Mouse (Mus musculus): ENCODE data around the gene Adgrg1.

Gene Adgrg1

GRCm38 (mm10) chr8:94978131-94978530 lies 3.6 kb downstream of the Adgrg1 start:
- DNase-seq: no peak

DNA sequence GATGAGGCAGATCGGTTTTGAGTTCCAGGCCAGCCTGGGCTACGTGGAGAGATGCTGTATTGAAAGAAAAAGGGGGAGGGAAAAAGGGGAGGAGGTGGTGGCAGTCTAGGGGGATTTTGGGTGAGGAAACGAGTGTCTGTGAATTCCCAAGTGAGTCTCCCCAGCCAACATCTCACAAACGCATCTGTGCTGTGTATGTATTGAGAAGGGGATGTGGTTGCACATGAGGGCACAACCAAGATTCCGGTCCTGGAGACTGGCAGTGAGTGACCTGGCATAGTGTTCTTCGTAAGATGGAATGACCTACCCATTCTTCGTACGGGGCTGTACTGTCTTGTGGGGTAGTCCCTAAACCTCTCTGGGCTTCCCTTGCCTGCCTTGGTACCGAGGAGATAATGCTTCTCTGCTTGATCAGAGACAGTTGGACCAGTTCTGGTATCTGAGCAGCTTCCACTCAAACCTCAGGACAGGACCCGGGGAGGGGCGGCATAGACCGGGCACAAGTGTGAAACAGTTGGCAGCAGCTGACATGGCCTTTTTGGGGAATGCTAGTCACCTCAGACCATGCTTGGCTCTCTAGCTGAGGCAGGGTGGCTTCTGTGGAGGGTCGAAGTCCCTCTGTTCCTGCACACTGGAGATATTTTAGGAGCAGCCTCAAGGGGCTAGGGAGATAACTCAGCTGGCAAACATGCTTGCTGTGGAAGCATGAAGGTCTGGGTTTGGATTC lies 4.2 kb downstream of the Adgrg1 start:
- DNase-seq: no peak

GRCm38 (mm10) chr8:94980176-94980575 lies 5.6 kb downstream of the Adgrg1 start:
- DNase-seq: no peak

GRCm38 (mm10) chr8:94980976-94981375 lies 6.4 kb downstream of the Adgrg1 start:
- no peak for DNase-seq

GRCm38 (mm10) chr8:94981848-94982247 lies 7.3 kb downstream of the Adgrg1 start:
- no peak for DNase-seq

GRCm38 (mm10) chr8:94983146-94983545 lies 8.6 kb downstream of the Adgrg1 start:
- no peak for DNase-seq

GRCm38 (mm10) chr8:94983881-94984516 lies 9.4 kb downstream of the Adgrg1 start:
- DNase-seq: peak; percentile 56

GRCm38 (mm10) chr8:94985023-94985422 lies 10.5 kb downstream of the Adgrg1 start:
- no peak for DNase-seq

- DNase-seq: peak; percentile 57
Measured at GRCm38 (mm10) chr8:94986676-94987075, 12.1 kb downstream of the Adgrg1 start.

GRCm38 (mm10) chr8:94987553-94987952 lies 13.0 kb downstream of the Adgrg1 start:
- no peak for DNase-seq

DNA sequence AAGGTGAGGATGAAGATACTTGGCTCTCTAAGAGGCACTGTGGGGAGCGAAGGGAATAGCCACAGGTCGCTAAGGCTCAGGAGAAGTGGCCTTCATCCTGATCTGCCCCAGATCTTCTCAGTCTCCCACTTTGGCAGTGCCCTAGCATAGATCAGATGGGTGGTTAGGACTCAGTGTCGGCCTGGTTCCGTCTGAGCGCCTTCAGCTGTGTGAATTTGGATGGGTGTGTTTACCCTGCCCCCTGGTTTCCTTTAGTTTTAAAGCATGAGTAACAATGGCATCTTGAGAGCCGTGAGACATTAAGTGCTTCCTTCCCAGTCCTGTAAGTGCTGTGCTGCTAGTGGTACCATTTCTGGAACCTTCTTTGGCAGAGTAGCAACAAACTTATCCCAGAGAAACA lies 14.1 kb downstream of the Adgrg1 start:
- DNase-seq: no peak

GRCm38 (mm10) chr8:94989711-94990110 lies 15.2 kb downstream of the Adgrg1 start:
- no peak for DNase-seq

DNA sequence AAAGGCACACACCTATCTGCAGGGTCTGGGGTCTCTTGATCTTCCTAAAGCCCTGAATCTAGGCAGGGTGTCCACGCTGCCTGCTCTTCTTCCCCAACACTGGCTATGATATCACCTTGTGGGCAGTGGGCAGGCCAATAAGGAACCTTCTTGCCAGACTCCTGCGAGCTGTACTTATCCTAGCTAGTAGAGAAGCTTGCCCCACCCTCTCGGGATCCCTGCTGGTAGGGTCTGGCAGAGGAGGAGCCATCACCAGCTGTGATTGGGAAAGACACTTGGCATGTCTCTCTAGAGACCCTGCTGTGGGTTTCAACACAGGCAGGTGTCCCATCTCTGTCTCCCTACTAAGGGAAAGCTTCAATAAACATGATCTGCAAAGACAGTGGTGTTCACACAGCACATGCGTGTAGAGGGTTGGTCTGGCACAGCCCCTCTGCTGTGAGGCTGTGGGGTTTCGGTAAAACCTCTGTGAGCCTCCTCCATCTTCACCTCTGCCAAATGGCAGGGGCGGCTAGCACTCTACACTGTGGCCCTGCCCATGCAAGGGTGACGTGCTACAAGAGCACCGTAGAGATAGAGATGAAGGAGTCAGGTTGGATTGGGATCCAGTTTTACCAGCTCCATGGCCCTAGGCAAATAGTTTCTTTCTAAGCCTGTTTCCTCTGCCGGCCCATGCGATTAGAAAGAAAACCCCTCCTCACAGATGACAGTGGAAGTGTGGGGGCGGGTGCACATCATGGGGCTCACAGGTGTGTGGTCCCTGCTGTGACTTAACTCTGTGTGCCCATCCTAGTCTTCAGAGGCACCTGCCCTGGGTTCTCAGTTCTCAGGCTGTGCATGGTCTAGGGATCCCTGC lies 16.3 kb downstream of the Adgrg1 start:
- no peak for DNase-seq

- no peak for DNase-seq
Measured at GRCm38 (mm10) chr8:94991454-94991994, 17.0 kb downstream of the Adgrg1 start.

DNA sequence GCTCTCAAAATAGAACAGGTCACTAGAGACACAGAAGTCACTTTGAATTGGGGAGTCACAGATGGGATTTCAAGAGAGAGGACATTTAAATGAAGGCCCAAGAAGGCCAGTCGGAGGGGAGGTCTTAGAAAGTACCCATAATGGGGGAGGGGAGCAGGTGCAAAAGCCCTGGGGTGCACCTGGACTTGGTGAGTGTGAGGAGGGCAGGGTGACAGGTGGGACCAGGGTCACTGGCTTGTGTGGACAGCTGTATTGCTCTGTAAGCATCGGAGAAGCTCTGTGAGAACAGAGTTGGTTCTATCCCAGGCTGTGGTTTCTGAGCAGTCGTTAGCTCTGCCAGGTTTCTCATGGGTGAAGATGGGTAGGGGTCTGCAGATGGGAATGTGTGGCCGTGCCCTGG lies 17.5 kb downstream of the Adgrg1 start:
- DNase-seq: no peak

DNA sequence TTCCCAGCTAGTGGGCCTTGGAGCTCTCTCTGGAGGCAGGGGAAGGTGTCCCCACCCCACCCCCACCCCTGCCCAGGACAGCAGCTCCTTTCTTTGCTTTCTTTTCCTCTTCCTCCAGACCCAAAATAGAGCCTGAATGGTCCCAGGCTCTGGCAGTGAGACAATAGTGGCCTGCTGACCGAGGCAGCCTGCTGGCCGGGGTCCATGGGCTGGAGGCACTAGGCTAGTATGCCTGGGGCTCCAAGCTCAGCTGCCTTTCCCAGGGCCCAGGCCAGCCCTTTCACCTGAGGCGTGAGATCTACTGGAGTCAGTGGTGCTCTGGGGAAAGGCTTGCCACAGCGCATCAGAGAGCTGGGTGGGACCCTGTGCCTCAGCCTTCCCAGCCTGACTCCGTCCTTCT lies 18.0 kb downstream of the Adgrg1 start:
- DNase-seq: peak; percentile 73

DNA sequence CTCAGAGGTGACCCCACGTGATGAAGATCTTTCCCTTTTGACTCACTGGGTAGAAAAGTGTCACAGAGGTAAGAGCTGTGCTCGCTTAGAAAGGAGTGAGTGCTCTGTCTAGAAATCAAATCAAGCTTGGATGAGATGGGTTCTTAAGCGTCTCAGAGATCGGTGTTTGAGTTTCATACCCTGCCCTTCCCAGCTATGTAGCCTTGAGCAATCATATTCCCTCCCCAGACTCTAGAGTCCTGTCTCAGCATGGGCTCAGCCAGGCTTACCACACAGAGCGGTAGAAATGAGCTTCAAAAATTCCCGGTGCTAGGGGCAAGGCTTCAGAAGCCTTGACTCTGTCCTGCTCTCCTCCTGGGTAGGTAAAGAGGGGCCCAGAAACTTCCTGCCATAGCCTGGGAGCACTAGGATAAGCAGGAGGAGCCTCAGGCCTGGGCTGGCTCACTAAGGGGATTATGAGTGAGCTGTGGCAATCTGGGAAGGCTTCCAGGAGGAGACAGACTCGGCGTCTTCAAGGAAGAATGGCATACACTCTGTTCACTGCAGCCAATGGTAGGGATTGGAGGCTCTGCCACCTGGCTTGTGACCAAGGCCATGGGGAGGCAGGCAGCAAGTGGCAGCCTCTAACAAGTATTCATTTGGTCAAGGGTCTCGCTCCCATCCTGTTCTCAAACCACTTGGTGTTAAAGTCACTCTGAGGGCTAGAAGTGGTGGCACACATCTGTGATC lies 18.6 kb downstream of the Adgrg1 start:
- no peak for DNase-seq

GRCm38 (mm10) chr8:94994006-94994405 lies 19.5 kb downstream of the Adgrg1 start:
- peak; percentile 54 for DNase-seq

DNA sequence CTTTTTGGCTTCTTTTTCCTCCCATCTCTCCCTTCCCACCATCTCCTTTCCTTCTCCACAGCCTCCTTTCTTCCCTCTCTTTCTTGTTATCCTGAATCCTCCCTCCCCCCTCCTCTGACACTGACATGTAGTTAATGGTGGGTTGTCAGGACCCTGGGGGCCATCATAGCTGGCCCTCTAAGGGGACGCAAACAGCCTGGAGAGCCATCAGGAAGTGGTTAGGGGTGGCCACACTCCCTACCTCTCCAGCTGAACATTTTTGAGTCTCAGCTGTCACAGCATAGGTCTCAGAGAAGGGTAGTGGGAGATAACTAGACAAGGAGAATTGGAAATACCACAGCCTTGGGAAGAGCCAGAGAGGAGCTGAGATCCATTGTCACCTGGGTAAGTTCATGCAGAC lies 20.0 kb downstream of the Adgrg1 start:
- DNase-seq: no peak

DNA sequence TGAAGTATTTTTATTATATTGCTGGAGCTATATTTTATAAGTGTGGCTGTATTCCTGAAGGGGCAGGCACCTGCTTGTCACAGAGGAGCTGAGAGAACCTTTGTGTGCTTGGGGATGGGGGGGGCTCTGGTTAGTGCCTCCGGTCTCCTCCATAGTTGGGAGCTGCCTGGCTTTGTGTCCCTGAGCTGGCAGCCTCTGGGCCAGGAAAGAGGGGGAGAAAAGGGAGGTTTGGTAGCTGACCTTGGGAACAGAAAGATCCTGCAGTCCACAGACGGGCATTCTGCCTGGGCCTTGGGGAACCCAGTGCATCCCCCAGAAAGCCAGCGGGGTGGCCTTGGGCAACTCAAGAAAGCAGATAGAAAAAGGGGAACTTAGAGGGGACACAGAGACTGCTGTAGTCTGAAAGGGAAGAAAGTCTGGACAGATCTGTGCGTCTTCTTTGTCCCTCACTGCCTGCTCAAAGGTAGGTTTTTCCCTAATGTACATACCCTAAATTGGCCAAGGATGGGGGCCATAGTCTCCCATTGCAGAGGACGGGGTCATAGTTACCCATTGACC lies 20.9 kb downstream of the Adgrg1 start:
- no peak for DNase-seq

DNA sequence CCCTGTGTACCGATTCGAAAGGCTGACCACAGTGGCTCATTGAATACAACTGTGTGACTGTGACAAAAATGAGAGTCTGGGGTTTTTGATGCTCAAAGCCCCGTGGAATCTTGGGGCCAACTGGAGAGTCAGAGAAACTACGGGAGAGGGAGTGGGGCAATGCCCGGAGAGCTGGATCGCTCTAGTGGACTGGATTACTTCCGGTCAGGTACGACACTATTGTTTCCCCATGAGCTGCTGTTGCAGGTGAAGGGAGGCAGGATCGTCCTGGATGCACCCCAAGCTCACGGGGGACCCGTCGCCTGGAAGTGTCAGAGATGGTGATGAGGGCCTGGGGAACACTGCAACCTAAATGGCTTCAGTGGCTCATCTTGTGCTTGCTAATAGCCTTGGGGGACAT lies 21.5 kb downstream of the Adgrg1 start:
- DNase-seq: no peak
